Mouse (Mus musculus): Measurements from ENCODE around the gene Zfp59.

The Zfp59 gene

GRCm38 (mm10) chr7:27881721-27882120 lies 43.3 kb downstream of the Zfp59 start:
- no peak for DNase-seq (ENCODE audit: low spot score)

DNA sequence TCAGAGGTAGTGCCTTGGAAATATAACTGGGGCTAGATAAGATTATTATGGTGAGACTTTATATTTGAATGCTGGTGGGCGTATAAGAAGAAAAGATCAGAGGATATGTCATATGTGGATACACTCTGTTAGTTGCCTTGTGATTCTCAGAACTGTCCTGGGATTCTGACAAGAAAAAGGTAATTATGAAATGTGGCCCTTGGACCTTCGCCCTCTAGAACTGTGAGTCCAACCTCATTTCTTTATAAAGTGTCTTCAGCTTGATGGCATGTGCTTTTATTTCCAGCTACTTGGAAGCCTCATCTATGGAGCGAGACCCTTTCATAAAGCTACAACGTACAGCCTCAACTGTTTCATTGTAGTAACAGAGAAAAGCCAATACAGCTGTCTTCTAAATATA lies 62.2 kb downstream of the Zfp59 start:
- no peak for DNase-seq (ENCODE audit: low spot score)

DNA sequence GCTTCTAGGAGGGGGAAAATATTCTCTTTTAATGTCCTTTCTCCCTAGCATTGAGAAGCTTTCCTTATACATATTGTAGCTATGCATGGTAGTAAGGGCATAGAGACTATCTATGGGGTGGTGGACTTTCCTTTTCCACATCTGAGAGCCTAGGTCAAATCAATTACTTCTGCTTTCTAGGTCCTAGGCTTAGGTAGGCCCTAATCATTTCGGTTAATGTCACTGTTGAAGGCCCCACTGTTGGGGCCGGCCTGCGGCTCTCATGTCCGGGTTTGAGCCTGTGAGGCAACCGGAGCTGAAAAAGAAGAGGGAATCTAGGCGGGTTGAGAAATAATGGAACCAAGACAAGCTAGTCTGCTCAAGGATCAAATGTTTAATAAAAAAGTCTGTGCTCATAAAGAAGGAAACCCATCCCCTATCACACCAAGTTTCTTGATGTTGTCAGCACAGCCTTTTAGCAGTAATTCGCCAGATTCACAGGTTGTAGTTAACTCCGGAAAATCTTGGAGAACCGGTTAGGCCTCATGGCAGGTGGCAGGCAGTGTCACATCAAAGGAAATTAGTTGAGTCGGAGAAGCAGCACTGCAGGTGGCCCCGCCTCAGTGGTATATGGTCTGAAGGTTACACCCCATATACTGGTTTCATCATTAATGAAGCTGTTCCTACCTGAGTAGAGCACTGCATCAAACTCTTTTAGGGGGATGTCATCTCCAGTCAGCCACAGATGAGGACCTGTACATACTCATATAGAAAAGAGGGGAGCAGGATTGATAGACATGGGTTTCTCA lies 66.8 kb downstream of the Zfp59 start:
- no peak for DNase-seq (ENCODE audit: low spot score)

All from layer of hippocampus, adult 9-10 months (tissue).